Mouse (Mus musculus) lung, postnatal 0 days (tissue): ENCODE results near the gene Kank1.

Experiments used
- CTCF ChIP-seq: IDR thresholded peaks from 2 replicates; pipeline ENCODE4 v1.5.1; 2016; ENCODE audit warnings: antibody characterized with exemption, mild to moderate bottlenecking
- EP300 ChIP-seq: IDR thresholded peaks from 2 replicates; pipeline ENCODE4 v1.6.1; 2016; ENCODE audit warnings: antibody characterized with exemption, mild to moderate bottlenecking, control low read depth

GRCm38 (mm10) chr19:25325113-25326001, 88.6 kb downstream of the Kank1 start:
- TF ChIP-seq CTCF (no peak), EP300 (no peak)
